Mouse (Mus musculus) erythroblast, embryonic 14.5 days (primary cell): ENCODE data around the gene Nek11. TPM values are rescaled to one million over a fixed set of nuclear protein-coding genes. Genes with fewer than 3 reads are reported as not detected.
A peak's percentile ranks its signal among the peaks of the same experiment; 100 is the strongest.

Experiments
- H3K27me3 ChIP-seq: 2 replicates; pipeline ENCODE4 v1.6.1; 2012; ENCODE audit warnings: inconsistent platforms; ENCODE audit not compliant: control insufficient read depth
- H3K36me3 ChIP-seq: 2 replicates; pipeline ENCODE4 v1.6.1; 2012; ENCODE audit warnings: mild to moderate bottlenecking, inconsistent platforms; ENCODE audit not compliant: control insufficient read depth
- H3K4me1 ChIP-seq: 2 replicates; pipeline ENCODE4 v1.6.1; 2012; ENCODE audit warnings: inconsistent platforms; ENCODE audit not compliant: control insufficient read depth
- H3K4me3 ChIP-seq: replicated peaks from 2 replicates; pipeline ENCODE3; 2012; ENCODE audit warnings: moderate library complexity, mild to moderate bottlenecking, inconsistent platforms
- H3K9me3 ChIP-seq: 2 replicates; pipeline ENCODE4 v1.6.1; 2012; ENCODE audit warnings: low read length, inconsistent platforms, mixed read lengths; ENCODE audit not compliant: control insufficient read depth
- GATA1 ChIP-seq: IDR thresholded peaks from 2 replicates; pipeline ENCODE4 v1.6.1; 2012; ENCODE audit warnings: low read length, inconsistent platforms, mixed read lengths
- TAL1 ChIP-seq: IDR thresholded peaks from 3 replicates; pipeline ENCODE4 v1.6.1; 2012; ENCODE audit warnings: low read length, inconsistent platforms, mixed read lengths
- polyA plus RNA-seq: library from polyadenylated mRNA; stranded (reverse); fragments of >175 nt; gene quantifications from 2 replicates; pipeline ENCODE4 v1.2.3, GENCODE M21; 2012

The Nek11 gene
- 0.03 TPM in 1 of 2 replicates, not detected in the other for polyA plus RNA-seq

GRCm38 (mm10) chr9:105395218-105395627 is at the start of gene Nek11, which contains the start of gene Aste1:
Gene Nek11 (minus strand): TSS chr9:105395524.
Gene Aste1 (plus strand): TSS chr9:105395392.
- no peaks in the 10 kb centered on the region for H3K9me3 ChIP-seq
- H3K4me3 ChIP-seq = peak within 1 kb of the TSS; percentile 92
- H3K27me3 ChIP-seq = peaks cover 12% of the 10 kb centered on the region
- TF ChIP-seq TAL1 (no peak), GATA1 (no peak)
- peaks cover 28% of the 10 kb centered on the region for H3K36me3 ChIP-seq
- peaks cover 33% of the 10 kb centered on the region for H3K4me1 ChIP-seq

- Histone ChIP-seq H3K4me1 (no peaks in the 10 kb centered on the region), H3K36me3 (peaks cover 37% of the 10 kb centered on the region), H3K4me3 (no peak overlapping the region), H3K9me3 (no peaks in the 10 kb centered on the region), H3K27me3 (no peaks in the 10 kb centered on the region)
- TF ChIP-seq GATA1 (no peak), TAL1 (no peak)
These were observed 13.2 kb upstream of the Nek11 start for GRCm38 (mm10) chr9:105408549-105408948.

GRCm38 (mm10) chr9:105394720-105395119 is 604 bp downstream of the Nek11 start:
- H3K36me3 ChIP-seq = peaks cover 23% of the 10 kb centered on the region
- H3K27me3 ChIP-seq = peaks cover 12% of the 10 kb centered on the region
- peak overlapping the region; percentile 92 for H3K4me3 ChIP-seq
- H3K4me1 ChIP-seq = peaks cover 33% of the 10 kb centered on the region
- TF ChIP-seq TAL1 = no peak
- no peak for TF ChIP-seq GATA1
- H3K9me3 ChIP-seq = no peaks in the 10 kb centered on the region

- no peak for TF ChIP-seq GATA1
- TF ChIP-seq TAL1 = no peak
- no peaks in the 10 kb centered on the region for H3K36me3 ChIP-seq
- H3K9me3 ChIP-seq = no peaks in the 10 kb centered on the region
- no peak overlapping the region for H3K4me3 ChIP-seq
- H3K27me3 ChIP-seq = peaks cover 12% of the 10 kb centered on the region
- H3K4me1 ChIP-seq = peaks cover 11% of the 10 kb centered on the region
These were observed 4.7 kb downstream of the Nek11 start for GRCm38 (mm10) chr9:105390616-105391015.

- no peaks in the 10 kb centered on the region for H3K36me3 ChIP-seq
- no peak for TF ChIP-seq GATA1
These were observed 6.0 kb downstream of the Nek11 start for GRCm38 (mm10) chr9:105389289-105389688.

GRCm38 (mm10) chr9:105387403-105387802 is 7.9 kb downstream of the Nek11 start:
- H3K27me3 ChIP-seq = no peaks in the 10 kb centered on the region
- no peaks in the 10 kb centered on the region for H3K9me3 ChIP-seq
- no peak for TF ChIP-seq TAL1
- no peak for TF ChIP-seq GATA1

More at GRCm38 (mm10) chr9:105389289-105389688, 6.0 kb downstream of the Nek11 start:
- Histone ChIP-seq H3K4me1 (no peaks in the 10 kb centered on the region), H3K27me3 (peaks cover 6% of the 10 kb centered on the region), H3K9me3 (no peaks in the 10 kb centered on the region), H3K4me3 (no peak overlapping the region)

GRCm38 (mm10) chr9:105379533-105380145 is 15.7 kb downstream of the Nek11 start:
- Histone ChIP-seq H3K9me3 (peaks cover 3% of the 10 kb centered on the region; the same call in 1 of the 2 replicates), H3K4me1 (no peaks in the 10 kb centered on the region), H3K27me3 (no peaks in the 10 kb centered on the region), H3K4me3 (no peak overlapping the region), H3K36me3 (no peaks in the 10 kb centered on the region)
- TF ChIP-seq GATA1 (no peak), TAL1 (no peak)

More at GRCm38 (mm10) chr9:105387403-105387802, 7.9 kb downstream of the Nek11 start:
- H3K36me3 ChIP-seq = no peaks in the 10 kb centered on the region
- no peak overlapping the region for H3K4me3 ChIP-seq
- H3K4me1 ChIP-seq = no peaks in the 10 kb centered on the region

GRCm38 (mm10) chr9:105377622-105378021 is 17.7 kb downstream of the Nek11 start:
- peaks cover 3% of the 10 kb centered on the region; the same call in 1 of the 2 replicates for H3K9me3 ChIP-seq
- H3K36me3 ChIP-seq = no peaks in the 10 kb centered on the region
- no peaks in the 10 kb centered on the region for H3K4me1 ChIP-seq
- no peak overlapping the region for H3K4me3 ChIP-seq
- no peak for TF ChIP-seq GATA1
- no peaks in the 10 kb centered on the region for H3K27me3 ChIP-seq

GRCm38 (mm10) chr9:105376954-105377530 is 18.3 kb downstream of the Nek11 start:
- Histone ChIP-seq H3K36me3 (no peaks in the 10 kb centered on the region), H3K27me3 (no peaks in the 10 kb centered on the region), H3K9me3 (peaks cover 3% of the 10 kb centered on the region; the same call in 1 of the 2 replicates), H3K4me3 (no peak overlapping the region), H3K4me1 (no peaks in the 10 kb centered on the region)
- no peak for TF ChIP-seq TAL1
- no peak for TF ChIP-seq GATA1
